Mouse (Mus musculus) testis, adult 10 weeks (tissue): ENCODE measurements around the gene Ell3. TPM values are rescaled to one million over a fixed set of nuclear protein-coding genes. Genes with fewer than 3 reads are reported as not detected.

ENCODE experiments used
- polyA plus RNA-seq: library from polyadenylated mRNA; stranded (reverse); fragments of 350-450 nt; fragmentation: Illumina TruSeq; extraction: RNeasy Lipid Tissue Mini Kit (QIAGEN cat#74804); gene quantifications from one replicate; pipeline ENCODE4 v1.2.3, GENCODE M21; 2014; ENCODE audit warnings: low read depth, low replicate concordance

The Ell3 gene
- polyA plus RNA-seq: 3.8 TPM

GRCm38 (mm10) chr2:121444178-121444577 is at the start of gene Ell3:
TSS of gene Ell3 (minus strand) at chr2:121444278.

GRCm38 (mm10) chr2:121473301-121474179 is 29.5 kb upstream of the Ell3 start, which contains the start of gene Mfap1b:
TSS of gene Mfap1b (minus strand) at chr2:121474067.

GRCm38 (mm10) chr2:121456692-121457642 is 12.9 kb upstream of the Ell3 start, which contains the start of gene Serinc4:
TSS of gene Serinc4 (minus strand) at chr2:121456781.

GRCm38 (mm10) chr2:121452990-121453389 is 8.9 kb upstream of the Ell3 start, which contains the start of gene Hypk:
TSS of gene Hypk (plus strand) at chr2:121453290.

DNA sequence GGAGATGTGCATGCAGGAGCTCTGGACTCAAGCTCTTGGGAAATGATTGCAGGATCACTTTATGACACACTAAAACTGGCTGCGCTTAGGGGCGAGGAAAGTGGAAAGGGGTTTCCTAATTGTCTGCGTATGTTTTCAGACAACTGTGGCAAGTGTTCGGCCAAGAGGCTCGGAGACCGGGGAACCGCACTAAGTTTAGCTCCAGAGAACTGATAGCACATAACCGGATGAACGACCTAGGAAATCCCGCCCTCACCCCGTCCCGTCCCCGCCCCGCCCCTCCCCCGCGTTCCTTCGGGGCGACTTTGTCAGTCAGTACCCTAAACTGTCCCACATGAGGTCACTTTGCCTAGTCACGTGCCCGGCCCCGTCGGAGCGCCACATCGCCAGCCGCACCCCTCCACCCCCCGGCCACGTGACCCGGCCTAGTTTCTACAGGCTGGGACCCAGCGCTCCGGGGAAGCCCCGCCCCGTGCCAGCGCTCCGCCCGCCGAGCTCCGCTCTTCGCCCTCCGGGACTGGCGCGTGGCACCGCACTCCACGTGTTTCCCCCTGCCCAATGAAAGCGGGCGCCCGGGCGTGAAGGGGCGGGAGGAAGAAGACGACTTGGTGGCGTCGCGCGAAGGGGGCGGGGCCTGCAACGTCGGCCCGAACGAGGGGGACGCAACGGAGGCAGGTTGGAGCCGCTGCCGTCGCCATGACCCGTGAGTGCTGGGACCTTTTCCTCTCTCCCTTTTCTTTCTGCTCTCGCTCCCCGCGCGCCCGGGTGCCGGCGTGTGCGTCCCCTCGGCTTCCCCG is 4.9 kb upstream of the Ell3 start, which contains the start of gene Serf2:
Gene Serf2 (plus strand): TSS at position 457 of the 797 bp plus-strand sequence.

GRCm38 (mm10) chr2:121413387-121414042 is 30.6 kb downstream of the Ell3 start, which contains the start of the genes Pdia3 and Catsper2:
TSS of gene Pdia3 (plus strand) at chr2:121413775.
TSS of gene Catsper2 (minus strand) at chr2:121413792.

Other genes starting within 250 kb of the Ell3 start
- 38.4 TPM for gene Trp53bp1, start 172.9 kb downstream of the Ell3 start, polyA plus RNA-seq
- 0.92 TPM for gene Map1a, start 154.7 kb downstream of the Ell3 start, polyA plus RNA-seq
- 11.1 TPM for gene Ppip5k1, start 88.9 kb downstream of the Ell3 start, polyA plus RNA-seq
- not detected for gene Ckmt1, start 86.6 kb downstream of the Ell3 start, polyA plus RNA-seq
- gene Strc, start 57.1 kb downstream of the Ell3 start, polyA plus RNA-seq: not detected
- gene Pdia3, start 30.5 kb downstream of the Ell3 start, polyA plus RNA-seq: 841 TPM
- 346 TPM for gene Catsper2, start 30.5 kb downstream of the Ell3 start, polyA plus RNA-seq
- gene Serf2, start 4.9 kb upstream of the Ell3 start, polyA plus RNA-seq: 71.2 TPM
- gene Hypk, start 9.0 kb upstream of the Ell3 start, polyA plus RNA-seq: 40.1 TPM
- gene Serinc4, start 12.5 kb upstream of the Ell3 start, polyA plus RNA-seq: 2.7 TPM
- 34.3 TPM for gene Mfap1b, start 29.8 kb upstream of the Ell3 start, polyA plus RNA-seq
- gene Mfap1a, start 62.4 kb upstream of the Ell3 start, polyA plus RNA-seq: 36.1 TPM
- gene Wdr76, start 62.4 kb upstream of the Ell3 start, polyA plus RNA-seq: 3.6 TPM